Mouse (Mus musculus) neural tube, embryonic 12.5 days (tissue): ENCODE data around the gene Hint3. TPM values are rescaled to one million over a fixed set of nuclear protein-coding genes. Genes with fewer than 3 reads are reported as not detected.

Source experiments
- ATAC-seq: fragments of 200-750 bp; cut with Nextera tagmentation; 2 replicates; pipeline ENCODE4 v1.8.0; 2017; ENCODE audit warnings: low read depth, mild to moderate bottlenecking, moderate TSS enrichment, moderate library complexity; ENCODE audit not compliant: low FRiP score
- H3K27ac ChIP-seq: fragments of 300-500 bp; sonication (generic); 2 replicates; pipeline ENCODE4 v1.5.1; 2016
- H3K27me3 ChIP-seq: fragments of 300-500 bp; sonication (generic); replicated peaks from 2 replicates; pipeline ENCODE4 v1.6.1; 2016; ENCODE audit warnings: mild to moderate bottlenecking
- H3K36me3 ChIP-seq: fragments of 300-500 bp; sonication (generic); 2 replicates; pipeline ENCODE4 v1.6.1; 2016; ENCODE audit warnings: mild to moderate bottlenecking
- H3K4me1 ChIP-seq: fragments of 300-500 bp; sonication (generic); 2 replicates; pipeline ENCODE4 v1.6.1; 2016
- H3K4me2 ChIP-seq: fragments of 300-500 bp; sonication (generic); replicated peaks from 2 replicates; pipeline ENCODE4 v1.6.1; 2016; ENCODE audit warnings: mild to moderate bottlenecking
- H3K4me3 ChIP-seq: fragments of 300-500 bp; sonication (generic); 2 replicates; pipeline ENCODE4 v1.5.1; 2016
- H3K9ac ChIP-seq: fragments of 300-500 bp; sonication (generic); 2 replicates; pipeline ENCODE4 v1.6.1; 2016; ENCODE audit warnings: mild to moderate bottlenecking
- H3K9me3 ChIP-seq: fragments of 300-500 bp; sonication (generic); 2 replicates; pipeline ENCODE4 v1.6.1; 2016; ENCODE audit warnings: mild to moderate bottlenecking
- WGBS: fragments of 180-500 bp; shearing (Covaris S2); methylation state at CpG from one replicate; pipeline ENCODE4 v1.1.7; 2016; 5-methylcytosine and 5-hydroxymethylcytosine counted together
- polyA plus RNA-seq: library from polyadenylated mRNA; unstranded; fragments of >200 nt; fragmentation: Nextera tagmentation; extraction: Ambion mirVana; gene quantifications from 2 replicates; pipeline ENCODE4 v1.2.1, GENCODE M21; 2016

Hint3 gene
- polyA plus RNA-seq, 1 experiment from 2014 or later, result 20.1 TPM

DNA sequence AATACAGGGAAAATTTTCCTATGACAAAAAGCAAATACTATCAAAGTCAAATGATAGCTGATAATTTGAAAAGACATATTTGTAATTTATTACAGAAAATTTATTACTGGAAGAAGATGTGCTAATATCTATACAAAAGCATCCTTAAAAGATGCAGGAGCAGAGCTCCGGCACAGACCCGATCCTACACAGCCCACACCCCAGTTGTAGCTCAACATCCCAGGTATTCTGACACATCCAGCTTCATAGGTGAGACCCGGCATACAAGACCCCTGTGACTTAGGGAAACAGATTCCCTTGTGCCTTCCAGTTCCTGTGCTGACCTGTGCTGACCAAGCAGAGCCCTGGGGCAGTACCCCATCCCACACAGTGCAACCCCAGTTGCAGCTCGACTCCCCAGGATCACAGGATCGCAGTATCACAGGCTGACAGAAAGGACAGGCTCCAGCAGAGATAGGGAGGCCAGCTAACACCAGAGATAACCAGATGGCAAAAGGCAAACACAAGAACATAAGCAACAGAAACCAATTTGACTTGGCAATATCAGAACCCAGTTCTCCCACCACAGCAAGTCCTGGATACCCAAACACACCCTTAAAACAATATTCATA lies 51.7 kb downstream of the Hint3 start:
- Histone ChIP-seq H3K36me3 (peaks cover 14% of the 10 kb centered on the region), H3K9me3 (no peaks in the 10 kb centered on the region), H3K9ac (no peak overlapping the region), H3K4me3 (no peak overlapping the region), H3K27ac (no peak overlapping the region), H3K4me1 (no peaks in the 10 kb centered on the region), H3K4me2 (no peak overlapping the region), H3K27me3 (no peaks in the 10 kb centered on the region)
- no peak for ATAC-seq
- 95% methylated on average over 5 of the region's 5 CpGs for WGBS

DNA sequence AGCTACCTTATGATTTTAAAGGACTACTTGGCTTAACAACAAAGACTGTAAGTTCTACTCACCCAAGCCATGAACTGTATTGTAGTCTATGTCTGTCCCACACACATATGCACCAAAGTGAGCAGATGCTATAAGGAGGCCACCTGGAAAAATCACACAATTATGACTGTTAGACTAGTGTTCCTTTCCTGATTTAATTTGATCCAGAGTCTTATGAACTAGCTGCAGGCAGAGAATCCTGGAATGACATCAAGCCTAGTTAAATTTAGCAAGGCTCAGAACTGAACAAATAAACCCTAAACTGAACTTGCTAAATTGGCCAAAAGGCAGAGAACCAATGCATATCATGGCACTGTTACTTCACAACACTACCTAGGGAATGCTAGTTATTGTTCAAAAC lies 63.1 kb downstream of the Hint3 start:
- ATAC-seq, result no peak
- no peaks in the 10 kb centered on the region for H3K9me3 ChIP-seq
- H3K4me2 ChIP-seq, result no peak overlapping the region
- no peak overlapping the region for H3K9ac ChIP-seq
- no peaks in the 10 kb centered on the region for H3K4me1 ChIP-seq
- H3K4me3 ChIP-seq, result no peak overlapping the region
- H3K27me3 ChIP-seq, result no peaks in the 10 kb centered on the region
- H3K27ac ChIP-seq, result no peak overlapping the region
- H3K36me3 ChIP-seq, result peaks cover 18% of the 10 kb centered on the region

DNA sequence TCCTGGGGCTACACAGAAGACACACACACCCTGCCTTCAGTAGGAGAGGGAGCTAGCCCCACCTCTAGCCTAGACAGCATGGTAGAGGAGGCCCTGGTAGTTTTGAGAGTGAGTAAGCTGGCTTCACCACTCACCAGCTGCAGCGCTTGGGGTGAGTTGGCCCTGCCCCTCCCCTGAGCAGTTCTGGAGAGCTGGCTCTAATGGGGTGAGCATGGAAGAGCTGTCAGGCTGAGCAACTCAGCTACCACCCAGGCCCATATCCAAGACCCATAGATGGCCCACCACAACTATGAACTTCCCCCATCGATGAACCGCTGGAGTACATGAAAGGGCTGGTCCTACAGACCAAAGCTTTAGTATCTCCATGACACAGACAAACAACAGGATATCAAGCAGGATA lies 64.8 kb downstream of the Hint3 start:
- 95% methylated on average over 3 of the region's 3 CpGs for WGBS
- no peak overlapping the region for H3K4me3 ChIP-seq
- H3K4me2 ChIP-seq, result no peak overlapping the region
- H3K27ac ChIP-seq, result no peak overlapping the region
- H3K4me1 ChIP-seq, result no peaks in the 10 kb centered on the region
- H3K9ac ChIP-seq, result no peak overlapping the region
- no peaks in the 10 kb centered on the region for H3K9me3 ChIP-seq
- H3K27me3 ChIP-seq, result no peaks in the 10 kb centered on the region
- peaks cover 21% of the 10 kb centered on the region for H3K36me3 ChIP-seq
- ATAC-seq, result no peak

Other genes starting within 250 kb of the Hint3 start
- gene Trmt11, start 28.9 kb downstream of the Hint3 start, polyA plus RNA-seq, result 24.2 and 26.3 TPM in 2 replicates
- gene Ncoa7, start 173.7 kb upstream of the Hint3 start, polyA plus RNA-seq, result 11.2 TPM in 2 replicates
- 9.2 and 9.8 TPM in 2 replicates for gene Hey2, start 213.2 kb upstream of the Hint3 start, polyA plus RNA-seq